Mouse (Mus musculus) stomach, postnatal 0 days (tissue): ENCODE measurements around the gene Ptprf. TPM values are rescaled to one million over a fixed set of nuclear protein-coding genes. Genes with fewer than 3 reads are reported as not detected.

Source experiments
- ATAC-seq: fragments of 200-750 bp; cut with Nextera tagmentation; 2 replicates; pipeline ENCODE4 v1.8.0; 2017; ENCODE audit not compliant: low FRiP score, low TSS enrichment
- DNase-seq: peaks from one replicate; pipeline ENCODE4 v3.0.0-alpha.2; 2016; ENCODE audit warnings: low spot score
- H3K27ac ChIP-seq: fragments of 300-500 bp; sonication (generic); replicated peaks from 2 replicates; pipeline ENCODE4 v1.5.1; 2014; ENCODE audit warnings: mild to moderate bottlenecking, control low read depth
- H3K27me3 ChIP-seq: fragments of 300-500 bp; sonication (generic); 2 replicates; pipeline ENCODE4 v1.6.1; 2014; ENCODE audit warnings: low read length; ENCODE audit not compliant: control insufficient read depth, insufficient read depth
- H3K36me3 ChIP-seq: fragments of 300-500 bp; sonication (generic); 2 replicates; pipeline ENCODE4 v1.6.1; 2014; ENCODE audit warnings: low read length, mixed read lengths; ENCODE audit not compliant: control insufficient read depth, insufficient read depth
- H3K4me1 ChIP-seq: fragments of 300-500 bp; sonication (generic); replicated peaks from 2 replicates; pipeline ENCODE4 v1.6.1; 2014; ENCODE audit warnings: antibody characterized with exemption; ENCODE audit not compliant: control insufficient read depth, insufficient read depth
- H3K4me2 ChIP-seq: fragments of 300-500 bp; sonication (generic); replicated peaks from 2 replicates; pipeline ENCODE4 v1.6.1; 2014; ENCODE audit warnings: low read depth, mild to moderate bottlenecking, control low read depth, moderate library complexity
- H3K4me3 ChIP-seq: fragments of 300-500 bp; sonication (generic); 2 replicates; pipeline ENCODE4 v1.5.1; 2014; ENCODE audit warnings: low read depth, low read length, control low read depth
- H3K9ac ChIP-seq: fragments of 300-500 bp; sonication (generic); 2 replicates; pipeline ENCODE4 v1.6.1; 2014; ENCODE audit warnings: mild to moderate bottlenecking, low read length, control low read depth, mixed read lengths
- H3K9me3 ChIP-seq: fragments of 300-500 bp; sonication (generic); 2 replicates; pipeline ENCODE4 v1.6.1; 2016; ENCODE audit warnings: low read length; ENCODE audit not compliant: control insufficient read depth
- CTCF ChIP-seq: IDR thresholded peaks from 2 replicates; pipeline ENCODE4 v1.5.1; 2016; ENCODE audit warnings: antibody characterized with exemption, low read depth, mild to moderate bottlenecking, moderate library complexity
- EP300 ChIP-seq: optimal IDR thresholded peaks from 2 replicates; pipeline ENCODE3; 2016; ENCODE audit warnings: antibody characterized with exemption
- WGBS: fragments of 180-500 bp; shearing (Covaris S2); extraction: QIAGEN DNeasy Blood & Tissue Kit; methylation state at CpG from one replicate; pipeline ENCODE4 v1.1.7; 2014; 5-methylcytosine and 5-hydroxymethylcytosine counted together
- polyA plus RNA-seq: library from polyadenylated mRNA; unstranded; fragments of >200 nt; fragmentation: Nextera tagmentation; extraction: Ambion mirVana; gene quantifications from 2 replicates; pipeline ENCODE4 v1.2.1, GENCODE M21; 2015

Ptprf gene
- polyA plus RNA-seq, 1 experiment from 2014 or later = 30.1 TPM

- ATAC-seq = peak; percentile 72
- no peaks in the 10 kb centered on the region for H3K9me3 ChIP-seq
- H3K4me1 ChIP-seq = peaks cover 5% of the 10 kb centered on the region; the same call in 1 of the 2 replicates
- DNase-seq = peak; percentile 74
- H3K27ac ChIP-seq = peak overlapping the region; percentile 35; the same call in 1 of the 2 replicates
- H3K4me3 ChIP-seq = peak overlapping the region; percentile 47
- no peaks in the 10 kb centered on the region for H3K27me3 ChIP-seq
- peak overlapping the region; percentile 83 for H3K4me2 ChIP-seq
- no peak for TF ChIP-seq EP300
- TF ChIP-seq CTCF = no peak
- peak overlapping the region; percentile 54 for H3K9ac ChIP-seq
- H3K36me3 ChIP-seq = peaks cover 10% of the 10 kb centered on the region
- 2% methylated on average over 38 of the region's 39 CpGs for WGBS
Observed at GRCm38 (mm10) chr4:118260551-118261267, 30.5 kb downstream of the Ptprf start.

- no peaks in the 10 kb centered on the region for H3K9me3 ChIP-seq
- H3K27me3 ChIP-seq = no peaks in the 10 kb centered on the region
- peak overlapping the region; percentile 83; the same call in 1 of the 2 replicates for H3K4me2 ChIP-seq
- 58% methylated on average over 8 of the region's 8 CpGs for WGBS
- 0 out of 2 replicates have a peak overlapping the region, but pooled peaks have one; percentile 13 for H3K9ac ChIP-seq
- no peak overlapping the region for H3K4me3 ChIP-seq
- ATAC-seq = no peak
- H3K27ac ChIP-seq = 0 out of 2 replicates have a peak overlapping the region, but pooled peaks have one; percentile 8
- peaks cover 5% of the 10 kb centered on the region; the same call in 1 of the 2 replicates for H3K4me1 ChIP-seq
- DNase-seq = no peak
- peaks cover 10% of the 10 kb centered on the region for H3K36me3 ChIP-seq
- TF ChIP-seq CTCF = no peak
- no peak for TF ChIP-seq EP300
Observed at GRCm38 (mm10) chr4:118259782-118260463, 31.3 kb downstream of the Ptprf start.

- Histone ChIP-seq H3K9ac (no peak overlapping the region), H3K4me1 (peaks cover 5% of the 10 kb centered on the region; the same call in 1 of the 2 replicates), H3K36me3 (peaks cover 8% of the 10 kb centered on the region), H3K4me2 (no peak overlapping the region), H3K27me3 (no peaks in the 10 kb centered on the region), H3K9me3 (no peaks in the 10 kb centered on the region), H3K27ac (no peak overlapping the region), H3K4me3 (no peak overlapping the region)
- no peak for TF ChIP-seq CTCF
- 76% methylated on average over 5 of the region's 5 CpGs for whole genome bisulfite sequencing
- no peak for ATAC-seq
- no peak for DNase-seq
Observed at GRCm38 (mm10) chr4:118257977-118258376, 33.2 kb downstream of the Ptprf start.

GRCm38 (mm10) chr4:118257416-118257815 is 33.8 kb downstream of the Ptprf start:
- H3K9ac ChIP-seq = no peak overlapping the region
- H3K36me3 ChIP-seq = peaks cover 8% of the 10 kb centered on the region
- H3K9me3 ChIP-seq = no peaks in the 10 kb centered on the region
- TF ChIP-seq CTCF (no peak), EP300 (no peak)
- no peaks in the 10 kb centered on the region for H3K27me3 ChIP-seq
- H3K4me3 ChIP-seq = no peak overlapping the region
- peaks cover 5% of the 10 kb centered on the region; the same call in 1 of the 2 replicates for H3K4me1 ChIP-seq
- no peak overlapping the region for H3K27ac ChIP-seq
- DNase-seq (no peak), ATAC-seq (no peak)
- WGBS = 56% methylated on average over 10 of the region's 10 CpGs
- no peak overlapping the region for H3K4me2 ChIP-seq

- DNase-seq (no peak), ATAC-seq (no peak)
- no peaks in the 10 kb centered on the region for H3K27me3 ChIP-seq
- peaks cover 8% of the 10 kb centered on the region for H3K36me3 ChIP-seq
- H3K9ac ChIP-seq = no peak overlapping the region
- 68% methylated on average over 12 of the region's 12 CpGs for WGBS
- H3K4me3 ChIP-seq = no peak overlapping the region
- H3K9me3 ChIP-seq = no peaks in the 10 kb centered on the region
- H3K4me1 ChIP-seq = 0 out of 2 replicates have a peak, but pooled peaks cover 5% of the 10 kb centered on the region
- no peak overlapping the region for H3K27ac ChIP-seq
- TF ChIP-seq CTCF (no peak), EP300 (no peak)
- no peak overlapping the region for H3K4me2 ChIP-seq
Observed at GRCm38 (mm10) chr4:118256217-118256616, 35.0 kb downstream of the Ptprf start.

- no peaks in the 10 kb centered on the region for H3K27me3 ChIP-seq
- H3K36me3 ChIP-seq = peaks cover 8% of the 10 kb centered on the region
- no peak overlapping the region for H3K9ac ChIP-seq
- TF ChIP-seq EP300 (no peak), CTCF (no peak)
- H3K4me3 ChIP-seq = no peak overlapping the region
- ATAC-seq (peak; percentile 66), DNase-seq (no peak)
- H3K27ac ChIP-seq = no peak overlapping the region
- H3K4me1 ChIP-seq = no peaks in the 10 kb centered on the region
- WGBS = 71% methylated on average over 5 of the region's 5 CpGs
- H3K4me2 ChIP-seq = no peak overlapping the region
- H3K9me3 ChIP-seq = no peaks in the 10 kb centered on the region
Observed at GRCm38 (mm10) chr4:118254953-118255352, 36.3 kb downstream of the Ptprf start.
